Mouse (Mus musculus) ES-E14 (cell line): ENCODE measurements around the gene Gm17018.

ENCODE experiments used
- CHD2 ChIP-seq: IDR thresholded peaks from 2 replicates; pipeline ENCODE4 v1.6.1; 2014; ENCODE audit warnings: mild to moderate bottlenecking, low read depth, low read length, inconsistent platforms
- HCFC1 ChIP-seq: IDR thresholded peaks from 2 replicates; pipeline ENCODE4 v1.6.1; 2012; ENCODE audit warnings: low read length, inconsistent platforms, borderline replicate concordance; ENCODE audit not compliant: insufficient read depth
- ZC3H11A ChIP-seq: IDR thresholded peaks from 2 replicates; pipeline ENCODE4 v1.6.1; 2012; ENCODE audit warnings: low read depth, mild to moderate bottlenecking, inconsistent platforms, low read length, borderline replicate concordance
- ZNF384 ChIP-seq: IDR thresholded peaks from 2 replicates; pipeline ENCODE4 v1.6.1; 2012; ENCODE audit warnings: low read depth, low read length, inconsistent platforms

- TF ChIP-seq CHD2 (no peak), HCFC1 (no peak), ZNF384 (no peak), ZC3H11A (no peak)
These were observed 61.7 kb downstream of the Gm17018 start for GRCm38 (mm10) chr19:45622144-45622543.
